ENCODE assay signal across 18 mouse cellular contexts in genomic region chr13:54581385-54581784, GRCm38 (mm10).
"Had no signal": no experiment of that assay in that cellular context is flagged by ENCODE, and none has a peak within 500 bp of the region (broad histone marks: within the 10 kb centered on the region; RNA-seq: fewer than 3 reads in every experiment).

No protein-coding gene starts in this region.

- H3K4me2 ChIP-seq: limb, embryonic 13.5 days; liver, embryonic 12.5 days; midbrain, embryonic 11.5 days; midbrain, embryonic 15.5 days; neural tube, embryonic 13.5 days had no signal

- H3K27ac ChIP-seq: kidney, postnatal 0 days; limb, embryonic 13.5 days; liver, embryonic 12.5 days; macrophage; midbrain, embryonic 15.5 days; neural tube, embryonic 13.5 days had no signal

- H3K9ac ChIP-seq: limb, embryonic 13.5 days; liver, embryonic 12.5 days; midbrain, embryonic 15.5 days; neural tube, embryonic 13.5 days had no signal

- DNase-seq: kidney, postnatal 4 days; left cerebral cortex, postnatal 4 days; retina, postnatal 1 day; right cerebral cortex, postnatal 14 days; thymus, adult 18-20 months; thymus, postnatal 14 days had no signal

- H3K9me3 ChIP-seq: limb, embryonic 13.5 days; liver, embryonic 12.5 days; megakaryocyte, embryonic 14.5 days; midbrain, embryonic 15.5 days; neural tube, embryonic 13.5 days had no signal

- H3K27me3 ChIP-seq: limb, embryonic 13.5 days; liver, embryonic 12.5 days; megakaryocyte, embryonic 14.5 days; midbrain, embryonic 15.5 days; neural tube, embryonic 13.5 days had no signal

- ATAC-seq: hindbrain, embryonic 16.5 days; inflammation-experienced regulatory T-cells, adult 6 months; intestine, postnatal 0 days; liver, embryonic 12.5 days; midbrain, embryonic 15.5 days had no signal

- H3K4me3 ChIP-seq: layer of hippocampus, adult 2 months; limb, embryonic 13.5 days; liver, embryonic 12.5 days; midbrain, embryonic 15.5 days; neural tube, embryonic 13.5 days had no signal
